Mouse (Mus musculus) olfactory bulb, adult 2 months (tissue): ENCODE data around the gene Zkscan6.

Source experiments
- CTCF ChIP-seq: fragments of 200-500 bp; IDR thresholded peaks from 2 replicates; pipeline ENCODE4 v1.5.1; 2012; ENCODE audit warnings: low read depth, mild to moderate bottlenecking, low read length, moderate library complexity; ENCODE audit not compliant: insufficient read depth
- POLR2A ChIP-seq: fragments of 200-500 bp; IDR thresholded peaks from 2 replicates; pipeline ENCODE4 v1.6.1; 2012; ENCODE audit warnings: mild to moderate bottlenecking, low read depth, low read length, moderate library complexity; ENCODE audit not compliant: insufficient read depth

DNA sequence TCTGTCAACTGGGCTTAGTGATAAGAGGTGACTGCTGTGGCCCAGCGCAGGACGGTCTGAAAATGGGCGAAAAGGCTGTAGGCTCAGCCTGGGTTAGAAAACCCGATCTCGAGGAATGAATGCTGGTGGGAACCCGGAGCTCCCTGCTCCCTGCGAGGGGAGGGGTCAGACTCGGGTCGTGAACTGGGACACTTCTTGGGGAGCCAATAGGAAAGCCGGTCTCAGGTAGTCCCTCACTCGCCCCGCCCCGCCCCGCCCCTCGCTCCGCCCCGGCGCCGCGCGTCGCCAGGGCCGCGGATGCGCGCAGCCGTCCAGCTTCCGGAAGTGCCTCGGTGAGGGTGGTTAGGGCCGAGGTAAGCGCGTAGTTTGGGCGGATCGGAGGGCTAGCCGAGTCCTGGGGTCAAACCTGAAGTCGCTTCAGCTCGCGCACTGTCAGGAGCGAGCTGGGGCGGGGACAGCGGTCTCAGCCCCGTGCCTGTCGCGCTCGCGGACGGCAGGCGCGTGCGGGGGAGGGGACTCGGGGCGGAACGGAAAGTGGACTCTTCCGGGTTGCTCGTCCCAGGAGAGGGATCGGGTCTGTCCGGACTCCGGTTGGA is at the start of gene Zkscan6:
- no peak for TF ChIP-seq CTCF
- TF ChIP-seq POLR2A, result peak; percentile 78
